Mouse (Mus musculus) urinary bladder, postnatal 10 days (tissue): Measurements from ENCODE around the gene Rarres1.
A peak's percentile ranks its signal among the peaks of the same experiment; 100 is the strongest.

Experiments
- DNase-seq: peaks from one replicate; pipeline ENCODE4 v3.0.0; 2022; ENCODE audit warnings: low spot score

Rarres1 gene

GRCm38 (mm10) chr3:67492086-67492869 lies 23.0 kb downstream of the Rarres1 start:
- DNase-seq: no peak

GRCm38 (mm10) chr3:67490156-67490555 lies 25.2 kb downstream of the Rarres1 start:
- DNase-seq: no peak

DNA sequence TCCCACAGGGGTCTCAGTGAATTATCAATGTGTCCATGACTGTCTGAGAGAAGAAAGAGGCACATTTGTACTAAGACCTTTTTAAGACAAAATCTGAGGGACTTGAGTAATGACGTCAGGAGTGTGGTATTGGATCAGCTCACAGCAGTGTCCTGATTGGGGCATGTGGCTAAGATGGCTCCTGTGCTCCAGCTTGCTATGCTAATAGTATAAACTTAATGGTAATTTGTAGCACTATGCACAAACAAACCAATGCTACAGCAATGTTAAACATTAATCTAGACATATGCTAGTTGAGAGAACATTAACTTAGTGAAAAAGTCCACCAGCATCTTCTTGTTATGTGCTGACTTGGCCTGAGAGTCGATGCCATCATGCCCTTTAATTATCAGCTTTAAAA lies 30.1 kb downstream of the Rarres1 start:
- DNase-seq: no peak

DNA sequence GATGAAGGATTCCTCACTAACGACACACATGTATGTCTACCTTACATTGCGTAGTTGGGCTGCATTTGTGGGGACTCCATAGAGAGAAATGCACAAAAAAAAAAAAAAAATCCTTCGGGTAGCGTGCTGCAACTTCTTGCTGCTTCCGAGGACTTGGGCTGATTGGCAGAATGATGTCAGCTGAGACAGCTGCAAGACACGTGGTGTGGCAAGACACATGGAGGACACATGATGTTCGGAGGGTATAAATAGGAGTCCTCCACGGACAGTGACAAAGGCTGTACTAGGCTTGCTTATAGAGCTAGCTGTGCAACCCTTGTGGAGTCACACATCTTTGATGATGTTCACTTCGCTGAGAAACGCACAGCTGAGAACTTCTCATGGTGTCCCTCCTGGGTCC lies 32.9 kb downstream of the Rarres1 start:
- no peak for DNase-seq

- DNase-seq: no peak
Observed at GRCm38 (mm10) chr3:67479806-67480205, 35.5 kb downstream of the Rarres1 start.

DNA sequence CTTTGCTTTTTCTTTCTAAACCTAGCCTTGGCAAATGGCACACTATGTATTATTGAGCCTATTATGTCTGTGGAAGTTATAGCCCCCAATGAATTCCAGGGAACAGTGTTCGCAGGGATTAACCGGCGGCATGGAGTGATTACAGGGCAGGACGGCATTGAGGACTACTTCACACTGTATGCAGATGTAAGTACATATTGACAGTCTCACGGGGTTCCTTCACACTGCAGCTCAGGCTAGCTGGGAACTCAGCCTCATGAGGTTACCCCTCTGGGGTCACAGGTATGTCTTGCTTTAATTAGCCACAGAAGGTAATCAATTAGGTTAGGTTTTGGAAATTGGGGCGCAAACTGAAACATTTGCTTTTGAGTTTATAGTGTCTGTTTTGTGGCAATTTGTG lies 41.9 kb downstream of the Rarres1 start:
- no peak for DNase-seq

DNA sequence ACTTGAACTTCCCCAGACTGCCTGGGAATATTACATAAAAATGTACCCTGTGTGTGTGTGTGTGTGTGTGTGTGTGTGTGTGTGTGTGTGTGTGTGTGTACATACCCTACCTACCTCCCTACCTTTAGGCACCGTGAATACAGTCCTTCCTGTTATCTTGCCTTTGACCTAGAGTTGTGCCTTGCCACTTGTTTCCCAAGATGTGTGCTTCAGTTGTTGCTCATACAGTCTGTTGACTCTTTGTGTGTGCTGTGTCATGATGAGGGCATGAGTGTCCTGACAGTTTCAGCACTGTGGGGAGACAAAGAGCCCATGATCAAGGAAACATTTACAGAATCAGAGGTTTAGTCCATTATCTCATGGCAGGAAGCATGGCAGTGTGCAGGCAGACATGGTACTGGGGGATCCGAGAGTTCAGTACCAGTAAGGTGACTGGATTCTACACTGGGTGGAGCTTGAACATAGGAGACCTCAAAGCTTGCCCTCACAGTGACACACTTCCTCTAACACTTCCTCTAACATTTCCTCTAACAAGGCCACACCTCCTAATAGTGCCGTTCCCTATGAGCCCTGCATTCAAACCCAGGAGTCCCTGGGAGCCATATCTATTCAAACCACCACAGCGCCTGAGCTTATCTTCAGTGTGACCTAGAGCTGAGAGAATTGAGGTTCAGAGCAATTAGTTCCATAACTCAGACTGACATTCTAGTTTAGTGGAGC lies 43.8 kb downstream of the Rarres1 start:
- DNase-seq: no peak

DNA sequence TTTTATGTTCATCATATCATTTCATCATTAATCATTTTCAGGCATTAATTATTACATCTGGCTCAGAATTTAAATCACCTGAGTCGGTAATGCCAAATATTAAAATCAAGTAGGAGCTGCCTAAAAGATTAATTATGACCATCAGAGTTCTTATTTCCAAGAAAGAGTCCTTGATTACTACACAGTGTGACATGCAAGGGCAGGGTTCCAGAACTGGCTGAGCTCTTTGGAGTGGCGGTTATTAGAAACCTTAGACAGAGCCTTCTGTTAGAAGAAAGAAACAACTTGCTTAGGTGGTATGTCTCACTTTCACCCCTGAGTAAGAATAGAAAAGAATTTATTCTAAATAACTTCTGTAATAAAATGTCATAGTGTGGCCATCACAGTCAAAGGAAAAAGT lies 48.0 kb downstream of the Rarres1 start:
- DNase-seq: no peak

DNA sequence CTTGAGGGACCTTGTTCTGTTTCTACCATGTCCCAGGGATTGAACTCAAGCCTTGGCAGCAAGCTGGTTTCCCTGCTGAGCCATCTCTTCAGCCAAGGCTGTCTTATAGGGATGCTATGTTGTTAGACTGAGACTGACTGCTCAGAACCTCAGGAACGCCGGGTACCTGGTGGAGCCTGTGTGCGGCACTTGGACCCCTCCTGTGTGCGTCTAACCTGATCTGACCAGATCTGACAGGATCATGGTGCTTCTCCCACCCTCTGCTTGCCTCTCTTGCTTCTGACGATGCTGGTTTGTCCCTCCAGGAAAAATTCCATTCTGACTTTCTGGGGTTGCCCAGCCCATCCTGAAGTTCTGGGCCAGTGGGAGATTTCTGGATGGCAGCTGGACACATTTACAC lies 48.7 kb downstream of the Rarres1 start:
- DNase-seq: no peak

GRCm38 (mm10) chr3:67463450-67464372 lies 51.6 kb downstream of the Rarres1 start, which contains the start of gene Lxn:
Gene Lxn (minus strand): TSS chr3:67463926.
- DNase-seq: peak; percentile 30

- no peak for DNase-seq
Observed at GRCm38 (mm10) chr3:67463001-67463400, 52.3 kb downstream of the Rarres1 start.

GRCm38 (mm10) chr3:67462578-67462977 lies 52.7 kb downstream of the Rarres1 start:
- DNase-seq: no peak

- DNase-seq: no peak
Observed at GRCm38 (mm10) chr3:67462015-67462414, 53.3 kb downstream of the Rarres1 start.

DNA sequence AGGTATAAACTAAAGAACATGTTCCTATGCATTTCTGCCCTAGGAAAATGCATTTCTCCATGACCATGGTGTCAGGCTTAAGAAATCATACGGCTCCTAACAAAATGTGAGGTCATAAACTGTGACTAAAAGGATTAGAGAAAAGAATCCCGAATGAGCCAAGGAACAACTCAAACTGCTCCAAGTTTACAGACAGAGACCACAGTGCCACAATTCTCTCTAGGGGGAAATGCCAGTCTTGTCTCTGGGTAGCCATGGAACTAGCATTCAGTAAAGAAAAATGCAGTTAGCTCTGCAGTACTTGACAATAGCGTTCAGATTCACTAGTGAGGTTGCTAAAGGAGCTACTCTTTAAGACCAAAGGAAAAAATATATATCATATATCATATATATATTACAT lies 55.4 kb downstream of the Rarres1 start:
- no peak for DNase-seq

DNA sequence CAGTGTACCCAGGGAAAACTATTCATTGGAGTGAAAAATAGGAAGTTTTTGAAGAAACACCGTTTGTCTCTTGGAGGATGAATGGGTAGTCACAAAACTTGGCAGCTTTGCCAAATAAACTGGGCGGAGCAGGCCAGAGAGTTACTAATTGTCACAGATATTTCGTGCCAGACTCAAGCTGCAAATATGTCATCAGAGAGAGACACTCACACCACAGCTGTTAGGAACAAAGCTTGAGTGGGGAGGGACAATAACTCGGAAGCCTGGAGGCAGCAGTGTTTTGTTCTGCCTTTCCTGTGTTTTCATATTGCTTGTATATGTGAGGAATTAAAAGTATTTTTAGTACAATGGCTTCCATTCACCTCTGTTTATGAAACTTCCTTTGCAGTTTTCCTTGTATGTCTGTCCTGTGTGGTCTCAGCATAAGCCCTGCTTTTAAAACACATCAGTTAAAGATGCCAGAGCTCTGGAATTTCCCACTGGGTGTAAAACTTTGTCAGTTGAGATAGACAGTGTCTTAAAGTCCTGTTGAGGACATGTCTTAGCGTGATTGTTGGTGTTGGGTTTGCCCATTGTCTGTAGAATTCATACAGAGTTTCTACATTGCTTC lies 64.6 kb downstream of the Rarres1 start:
- DNase-seq: no peak

DNA sequence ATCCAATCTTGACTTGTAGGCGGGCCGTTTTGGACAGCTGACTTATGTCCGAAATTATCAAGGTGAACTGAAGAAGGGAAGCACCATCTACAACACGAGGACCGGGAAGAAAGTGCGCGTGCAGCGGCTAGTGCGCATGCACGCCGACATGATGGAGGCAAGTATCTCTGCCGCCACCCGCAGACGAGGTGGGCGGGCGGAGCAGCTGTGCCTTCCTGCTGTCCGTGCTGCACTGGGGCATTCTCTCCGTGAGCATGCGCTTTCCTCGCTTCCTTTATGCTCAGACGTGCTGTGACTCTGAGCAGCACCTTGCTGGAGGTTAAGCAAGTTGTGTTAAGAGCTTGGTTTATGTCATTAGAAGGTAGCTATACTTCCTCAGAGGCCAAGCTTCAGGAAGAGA lies 65.7 kb downstream of the Rarres1 start:
- DNase-seq: no peak

DNA sequence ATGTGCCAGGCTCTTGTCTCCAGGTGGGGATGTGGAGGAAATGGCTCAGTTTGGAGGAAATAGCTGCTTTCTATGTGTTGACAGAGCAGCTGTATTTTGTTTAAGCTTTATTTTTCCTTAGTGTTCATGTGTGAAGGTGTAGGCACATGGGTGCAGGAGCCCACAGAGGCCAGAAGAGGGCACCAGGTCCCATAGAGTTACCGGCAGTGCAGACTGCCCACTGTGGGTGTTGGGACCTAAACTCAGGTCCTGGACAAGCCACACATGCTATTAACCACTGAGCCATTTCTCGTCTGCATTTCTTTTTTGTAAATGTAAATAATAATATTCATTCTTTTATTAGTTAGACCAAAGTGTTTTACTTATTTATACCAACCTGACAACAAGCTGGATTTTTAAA lies 68.2 kb downstream of the Rarres1 start:
- no peak for DNase-seq

- no peak for DNase-seq
Observed at GRCm38 (mm10) chr3:67434011-67434410, 81.3 kb downstream of the Rarres1 start.

DNA sequence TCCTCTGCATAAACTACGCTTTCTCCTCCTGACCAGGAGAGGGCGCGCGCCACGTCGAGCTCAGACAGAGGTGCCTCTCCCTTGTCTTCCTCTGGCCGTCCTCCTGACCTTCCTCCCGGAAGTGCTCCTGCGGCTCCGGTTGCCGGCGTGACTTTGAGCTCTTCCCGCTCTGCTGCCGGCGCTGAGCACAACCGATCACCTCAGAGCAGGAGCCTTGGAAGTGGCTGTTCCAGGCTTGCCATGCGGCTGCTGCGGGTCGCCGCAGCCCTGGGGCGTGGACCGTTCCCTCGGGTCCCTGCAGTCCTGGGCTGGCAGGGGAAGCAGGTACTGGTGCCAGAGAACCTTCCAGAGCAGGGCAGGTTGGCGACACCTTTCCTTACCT lies 85.3 kb downstream of the Rarres1 start, which contains the start of gene Gfm1:
Gene Gfm1, plus strand, starts transcription at position 98 of the 382 bp plus-strand sequence.
- DNase-seq: peak; percentile 54

GRCm38 (mm10) chr3:67429338-67429998 lies 85.9 kb downstream of the Rarres1 start:
- DNase-seq: no peak
